Mouse (Mus musculus) olfactory bulb, adult 2 months (tissue): ENCODE data around the gene Gtf3c6.

Experiments
- CTCF ChIP-seq: fragments of 200-500 bp; IDR thresholded peaks from 2 replicates; pipeline ENCODE4 v1.5.1; 2012; ENCODE audit warnings: low read depth, mild to moderate bottlenecking, low read length, moderate library complexity; ENCODE audit not compliant: insufficient read depth
- POLR2A ChIP-seq: fragments of 200-500 bp; IDR thresholded peaks from 2 replicates; pipeline ENCODE4 v1.6.1; 2012; ENCODE audit warnings: mild to moderate bottlenecking, low read depth, low read length, moderate library complexity; ENCODE audit not compliant: insufficient read depth

DNA sequence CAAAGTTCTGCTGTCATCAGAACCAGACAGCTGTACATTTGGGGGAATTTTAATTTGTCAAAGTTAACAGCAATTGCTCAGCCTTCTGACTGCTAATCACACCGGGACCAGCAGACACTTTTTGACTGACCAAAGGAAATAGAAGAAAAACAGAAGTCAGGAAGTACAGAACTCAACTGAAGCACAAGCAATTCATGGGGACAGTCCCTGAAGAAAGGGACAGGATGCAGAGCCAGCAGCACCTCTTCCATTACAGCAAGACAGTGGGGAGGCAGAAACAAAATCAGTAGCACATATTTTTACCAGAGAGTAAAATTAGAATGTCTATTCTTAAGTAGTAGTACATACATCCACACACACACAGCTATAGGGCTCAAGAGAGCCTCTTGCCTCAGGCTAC lies 28.9 kb upstream of the Gtf3c6 start:
- TF ChIP-seq CTCF (no peak), POLR2A (no peak)
